Mouse (Mus musculus): ENCODE results near the gene Ddah1. TPM values are rescaled to one million over a fixed set of nuclear protein-coding genes. Genes with fewer than 3 reads are reported as not detected.
"Not testable (repeated sequence)": the region's sequence is repeated elsewhere in the genome, so short reads cannot be mapped to it uniquely, and the experiment has no call there.

Ddah1 gene
- total RNA-seq, 2 experiments from 2014 or later: 10.6 to 13.6 TPM

- intact Hi-C loops (cut with DNase I): no loop called here
- no peak for DNase-seq
Observed at GRCm38 (mm10) chr3:145854427-145854826, 96.0 kb downstream of the Ddah1 start.

- intact Hi-C loops (cut with DNase I): no loop called here
Observed at GRCm38 (mm10) chr3:145855299-145855698, 96.8 kb downstream of the Ddah1 start.

GRCm38 (mm10) chr3:145858388-145858787, 99.9 kb downstream of the Ddah1 start:
- intact Hi-C loops (cut with DNase I): loop anchor here (1.0 kb wide), 1 partner anchor 47 kb away; no protein-coding TSS in a partner anchor
- DNase-seq: peak in 1 of 2 experiments; percentile 19

More at GRCm38 (mm10) chr3:145855299-145855698, 96.8 kb downstream of the Ddah1 start:
- peak; percentile 25 to 35 for DNase-seq

- DNase-seq: peak in 1 of 2 experiments; percentile 40
- intact Hi-C loops (cut with DNase I): no loop called here
Observed at GRCm38 (mm10) chr3:145862521-145862920, 104.0 kb downstream of the Ddah1 start.

- intact Hi-C loops (cut with DNase I): no loop called here
- DNase-seq: no peak
Observed at GRCm38 (mm10) chr3:145864033-145864712, 105.7 kb downstream of the Ddah1 start.

GRCm38 (mm10) chr3:145864713-145865233, 106.3 kb downstream of the Ddah1 start:
- DNase-seq: peak; percentile 49 to 56
- intact Hi-C loops (cut with DNase I): no loop called here

- intact Hi-C loops (cut with DNase I): no loop called here
- peak; percentile 52 to 59 for DNase-seq
Observed at GRCm38 (mm10) chr3:145872680-145873079, 114.2 kb downstream of the Ddah1 start.

- intact Hi-C loops (cut with DNase I): no loop called here
- DNase-seq: no peak
Observed at GRCm38 (mm10) chr3:145873271-145873670, 114.8 kb downstream of the Ddah1 start.

GRCm38 (mm10) chr3:145874126-145874525, 115.7 kb downstream of the Ddah1 start:
- DNase-seq: peak; percentile 78 to 79
- intact Hi-C loops (cut with DNase I): no loop called here

GRCm38 (mm10) chr3:145876120-145876519, 117.6 kb downstream of the Ddah1 start:
- DNase-seq: no peak
- intact Hi-C loops (cut with DNase I): no loop called here

GRCm38 (mm10) chr3:145878867-145879266, 120.4 kb downstream of the Ddah1 start:
- intact Hi-C loops (cut with DNase I); DNase-seq: not testable (repeated sequence)

GRCm38 (mm10) chr3:145880335-145880734, 121.9 kb downstream of the Ddah1 start:
- no peak for DNase-seq
- intact Hi-C loops (cut with DNase I): no loop called here

- intact Hi-C loops (cut with DNase I): no loop called here
- DNase-seq: no peak
Observed at GRCm38 (mm10) chr3:145882076-145882874, 123.8 kb downstream of the Ddah1 start.

GRCm38 (mm10) chr3:145883233-145883632, 124.8 kb downstream of the Ddah1 start:
- intact Hi-C loops (cut with DNase I): no loop called here
- DNase-seq: no peak

- peak; percentile 49 to 53 for DNase-seq
- intact Hi-C loops (cut with DNase I): no loop called here
Observed at GRCm38 (mm10) chr3:145885376-145885775, 126.9 kb downstream of the Ddah1 start.

- peak; percentile 72 for DNase-seq
- intact Hi-C loops (cut with DNase I): no loop called here
Observed at GRCm38 (mm10) chr3:145885851-145886464, 127.5 kb downstream of the Ddah1 start.

GRCm38 (mm10) chr3:145887430-145887971, 129.0 kb downstream of the Ddah1 start:
- intact Hi-C loops (cut with DNase I): no loop called here
- no peak for DNase-seq

- no peak for DNase-seq
- intact Hi-C loops (cut with DNase I): no loop called here
Observed at GRCm38 (mm10) chr3:145890346-145891132, 132.1 kb downstream of the Ddah1 start.

- no peak for DNase-seq
- intact Hi-C loops (cut with DNase I): no loop called here
Observed at GRCm38 (mm10) chr3:145892451-145892850, 134.0 kb downstream of the Ddah1 start.

GRCm38 (mm10) chr3:145894131-145894530, 135.7 kb downstream of the Ddah1 start:
- peak; percentile 43 to 46 for DNase-seq
- intact Hi-C loops (cut with DNase I): no loop called here
